Mouse (Mus musculus): ENCODE results near the gene Cidec. TPM values are rescaled to one million over a fixed set of nuclear protein-coding genes. Genes with fewer than 3 reads are reported as not detected.
A peak's percentile ranks its signal among the peaks of the same experiment; 100 is the strongest.

Gene Cidec
- total and polyA plus RNA-seq, 2 experiments = 0.92 to 1.5 TPM

DNA sequence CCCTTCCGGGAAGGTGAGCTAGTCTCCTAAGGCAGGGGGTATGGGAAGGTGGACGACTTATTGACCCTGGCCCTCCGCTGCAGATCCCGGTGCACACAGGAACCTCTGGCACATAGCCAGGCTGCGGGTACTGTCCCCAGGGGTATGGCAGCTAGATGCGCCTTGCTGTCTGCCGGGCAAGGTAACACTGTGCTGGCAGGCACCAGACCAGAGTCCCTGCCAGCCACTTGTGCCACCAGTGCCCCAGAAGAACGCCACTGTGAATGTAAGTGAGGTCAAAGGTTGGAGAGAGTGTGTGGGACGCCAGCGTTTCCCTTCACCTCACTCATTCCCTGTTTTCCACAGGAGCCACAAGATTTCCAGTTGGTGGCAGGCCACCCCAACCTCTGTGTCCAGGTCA, 43.3 kb upstream of the Cidec start:
- Histone ChIP-seq H3K4me1 (ENCODE audit: control insufficient read depth, insufficient read depth, low read length) (peaks cover 14% of the 10 kb centered on the region), H3K79me2 (ENCODE audit: control insufficient read depth, insufficient read depth, low read length) (peaks cover 2% of the 10 kb centered on the region; the same call in 1 of the 2 replicates), H3K27me3 (ENCODE audit: control insufficient read depth, insufficient read depth, low read length) (no peaks in the 10 kb centered on the region), H3K4me3 (ENCODE audit: insufficient read depth, low read depth, low read length) (no peak overlapping the region), H3K9ac (ENCODE audit: low read depth, low read length) (no peak overlapping the region), H3K27ac (replicated peaks; ENCODE audit: insufficient read depth, low read depth, low read length) (0 out of 2 replicates have a peak overlapping the region, but pooled peaks have one; percentile 5), H3K36me3 (ENCODE audit: control insufficient read depth, insufficient read depth, low read length) (no peaks in the 10 kb centered on the region)
- DNase-seq (ENCODE audit: extremely low read depth, low read depth, low spot score) = peak; percentile 77
- WGBS = 31% methylated on average over 10 of the region's 10 CpGs
- TF ChIP-seq CTCF (IDR thresholded peaks at IDR 0.05; ENCODE audit: low read depth, low read length) = no peak
- no peak for TF ChIP-seq POLR2A (IDR thresholded peaks at IDR 0.05; ENCODE audit: extremely low read depth, insufficient read depth, low read length)

DNA sequence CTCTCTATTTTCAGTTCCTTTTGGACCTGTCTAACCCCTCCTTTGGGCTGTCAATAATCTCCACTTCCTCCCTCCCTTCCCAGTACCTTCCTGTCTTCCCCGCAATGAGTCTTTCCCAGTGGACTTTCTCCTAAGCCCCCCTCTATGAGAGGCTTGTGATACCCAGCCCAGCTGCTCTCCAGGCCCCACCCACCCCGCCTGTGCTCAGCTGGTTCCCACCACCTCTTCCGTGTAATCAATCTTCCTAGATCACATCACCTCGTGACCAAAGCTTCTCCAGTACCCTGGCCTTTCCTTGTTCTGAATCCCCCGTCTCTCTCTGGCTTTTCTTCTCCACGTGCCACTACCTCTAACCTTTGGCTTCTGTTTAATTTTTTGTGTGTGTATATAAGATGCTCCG, 41.8 kb upstream of the Cidec start:
- Histone ChIP-seq H3K79me2 (ENCODE audit: control insufficient read depth, insufficient read depth, low read length) (peaks cover under 1% of the 10 kb centered on the region; the same call in 1 of the 2 replicates), H3K36me3 (ENCODE audit: control insufficient read depth, insufficient read depth, low read length) (no peaks in the 10 kb centered on the region), H3K27ac (replicated peaks; ENCODE audit: insufficient read depth, low read depth, low read length) (no peak overlapping the region), H3K4me1 (ENCODE audit: control insufficient read depth, insufficient read depth, low read length) (peaks cover 14% of the 10 kb centered on the region), H3K9ac (ENCODE audit: low read depth, low read length) (no peak overlapping the region), H3K4me3 (ENCODE audit: insufficient read depth, low read depth, low read length) (no peak overlapping the region), H3K27me3 (ENCODE audit: control insufficient read depth, insufficient read depth, low read length) (no peaks in the 10 kb centered on the region)
- 83% methylated on average over 7 of the region's 7 CpGs for WGBS
- DNase-seq (ENCODE audit: extremely low read depth, low read depth, low spot score) = no peak
- TF ChIP-seq POLR2A (IDR thresholded peaks at IDR 0.05; ENCODE audit: extremely low read depth, insufficient read depth, low read length) (no peak), CTCF (IDR thresholded peaks at IDR 0.05; ENCODE audit: low read depth, low read length) (no peak)

DNA sequence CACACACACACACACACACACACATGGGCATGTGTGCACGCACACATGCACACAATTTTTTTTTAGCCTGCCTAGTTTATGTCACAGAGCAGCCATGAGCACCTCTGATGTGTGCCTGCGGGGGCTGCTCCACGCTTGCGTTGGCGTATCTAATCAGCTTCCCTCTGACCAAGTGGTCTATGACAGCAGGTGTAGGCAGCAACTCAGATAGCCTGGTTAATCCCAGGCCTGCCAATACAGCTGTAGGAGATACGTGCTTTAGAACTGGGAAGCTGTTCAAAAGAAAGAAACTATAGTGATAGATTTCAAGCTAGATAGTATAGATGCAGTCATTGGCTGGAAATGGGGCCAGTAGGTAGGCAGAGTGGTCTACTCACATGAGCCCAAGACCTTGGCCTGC, 38.2 kb upstream of the Cidec start:
- no peak overlapping the region for H3K4me3 ChIP-seq (ENCODE audit: insufficient read depth, low read depth, low read length)
- no peak for DNase-seq (ENCODE audit: extremely low read depth, low read depth, low spot score)
- no peak overlapping the region for H3K9ac ChIP-seq (ENCODE audit: low read depth, low read length)
- H3K36me3 ChIP-seq (ENCODE audit: control insufficient read depth, insufficient read depth, low read length) = no peaks in the 10 kb centered on the region
- H3K27ac ChIP-seq (replicated peaks; ENCODE audit: insufficient read depth, low read depth, low read length) = no peak overlapping the region
- TF ChIP-seq POLR2A (IDR thresholded peaks at IDR 0.05; ENCODE audit: extremely low read depth, insufficient read depth, low read length) (no peak), CTCF (IDR thresholded peaks at IDR 0.05; ENCODE audit: low read depth, low read length) (no peak)
- 96% methylated on average over 6 of the region's 6 CpGs for WGBS
- H3K4me1 ChIP-seq (ENCODE audit: control insufficient read depth, insufficient read depth, low read length) = peaks cover 7% of the 10 kb centered on the region
- peaks cover 5% of the 10 kb centered on the region; the same call in 1 of the 2 replicates for H3K79me2 ChIP-seq (ENCODE audit: control insufficient read depth, insufficient read depth, low read length)
- H3K27me3 ChIP-seq (ENCODE audit: control insufficient read depth, insufficient read depth, low read length) = no peaks in the 10 kb centered on the region

DNA sequence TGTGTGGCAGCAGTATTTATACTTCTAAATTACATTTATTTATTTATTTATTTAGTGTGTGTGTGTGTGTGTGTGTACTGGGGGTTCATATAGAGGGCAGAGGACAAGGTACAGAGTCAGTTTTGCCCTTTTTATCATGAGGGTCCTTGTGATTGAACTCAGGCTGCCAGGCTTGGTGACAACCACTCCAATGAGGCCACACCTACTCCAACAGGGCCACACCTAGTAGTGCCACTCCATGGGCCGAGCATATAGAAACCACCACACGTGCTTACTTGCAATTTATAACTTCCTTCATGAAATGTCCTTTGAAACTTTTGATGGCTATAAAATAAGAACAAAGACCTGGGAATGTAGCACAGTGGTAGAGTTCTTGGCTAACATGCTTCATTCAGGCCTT, 37.7 kb upstream of the Cidec start:
- H3K79me2 ChIP-seq (ENCODE audit: control insufficient read depth, insufficient read depth, low read length) = peaks cover 5% of the 10 kb centered on the region; the same call in 1 of the 2 replicates
- H3K27ac ChIP-seq (replicated peaks; ENCODE audit: insufficient read depth, low read depth, low read length) = no peak overlapping the region
- TF ChIP-seq POLR2A (IDR thresholded peaks at IDR 0.05; ENCODE audit: extremely low read depth, insufficient read depth, low read length) = no peak
- no peak for TF ChIP-seq CTCF (IDR thresholded peaks at IDR 0.05; ENCODE audit: low read depth, low read length)
- DNase-seq (ENCODE audit: extremely low read depth, low read depth, low spot score) = no peak
- H3K36me3 ChIP-seq (ENCODE audit: control insufficient read depth, insufficient read depth, low read length) = no peaks in the 10 kb centered on the region
- 92% methylated on average over 2 of the region's 2 CpGs for WGBS
- H3K9ac ChIP-seq (ENCODE audit: low read depth, low read length) = no peak overlapping the region
- H3K27me3 ChIP-seq (ENCODE audit: control insufficient read depth, insufficient read depth, low read length) = no peaks in the 10 kb centered on the region
- H3K4me3 ChIP-seq (ENCODE audit: insufficient read depth, low read depth, low read length) = no peak overlapping the region
- peaks cover 7% of the 10 kb centered on the region for H3K4me1 ChIP-seq (ENCODE audit: control insufficient read depth, insufficient read depth, low read length)

DNA sequence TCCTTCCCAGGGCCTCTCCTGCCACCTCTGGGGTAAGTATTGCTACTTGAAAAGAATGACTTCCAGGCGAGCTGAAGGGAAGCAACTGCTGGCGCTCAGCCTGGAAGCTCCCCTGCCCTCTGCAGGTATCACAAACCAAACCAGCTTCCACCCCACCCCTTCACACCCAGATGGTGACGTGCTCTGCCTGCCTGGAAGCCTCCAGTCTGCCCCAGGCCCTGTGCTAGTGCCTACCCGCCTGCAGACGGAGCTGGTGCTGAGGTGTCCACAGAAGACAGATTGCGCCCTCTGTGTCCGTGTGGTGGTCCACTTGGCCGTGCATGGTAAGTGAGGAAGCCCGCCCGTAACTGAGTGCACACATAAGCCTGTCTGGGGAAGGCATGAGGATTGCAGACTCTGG, 36.5 kb upstream of the Cidec start:
- Histone ChIP-seq H3K36me3 (ENCODE audit: control insufficient read depth, insufficient read depth, low read length) (no peaks in the 10 kb centered on the region), H3K27ac (replicated peaks; ENCODE audit: insufficient read depth, low read depth, low read length) (no peak overlapping the region), H3K9ac (ENCODE audit: low read depth, low read length) (no peak overlapping the region), H3K79me2 (ENCODE audit: control insufficient read depth, insufficient read depth, low read length) (peaks cover 5% of the 10 kb centered on the region; the same call in 1 of the 2 replicates), H3K4me1 (ENCODE audit: control insufficient read depth, insufficient read depth, low read length) (peaks cover 7% of the 10 kb centered on the region), H3K4me3 (ENCODE audit: insufficient read depth, low read depth, low read length) (no peak overlapping the region), H3K27me3 (ENCODE audit: control insufficient read depth, insufficient read depth, low read length) (no peaks in the 10 kb centered on the region)
- TF ChIP-seq POLR2A (IDR thresholded peaks at IDR 0.05; ENCODE audit: extremely low read depth, insufficient read depth, low read length) (no peak), CTCF (IDR thresholded peaks at IDR 0.05; ENCODE audit: low read depth, low read length) (no peak)
- no peak for DNase-seq (ENCODE audit: extremely low read depth, low read depth, low spot score)
- WGBS = 83% methylated on average over 10 of the region's 10 CpGs

DNA sequence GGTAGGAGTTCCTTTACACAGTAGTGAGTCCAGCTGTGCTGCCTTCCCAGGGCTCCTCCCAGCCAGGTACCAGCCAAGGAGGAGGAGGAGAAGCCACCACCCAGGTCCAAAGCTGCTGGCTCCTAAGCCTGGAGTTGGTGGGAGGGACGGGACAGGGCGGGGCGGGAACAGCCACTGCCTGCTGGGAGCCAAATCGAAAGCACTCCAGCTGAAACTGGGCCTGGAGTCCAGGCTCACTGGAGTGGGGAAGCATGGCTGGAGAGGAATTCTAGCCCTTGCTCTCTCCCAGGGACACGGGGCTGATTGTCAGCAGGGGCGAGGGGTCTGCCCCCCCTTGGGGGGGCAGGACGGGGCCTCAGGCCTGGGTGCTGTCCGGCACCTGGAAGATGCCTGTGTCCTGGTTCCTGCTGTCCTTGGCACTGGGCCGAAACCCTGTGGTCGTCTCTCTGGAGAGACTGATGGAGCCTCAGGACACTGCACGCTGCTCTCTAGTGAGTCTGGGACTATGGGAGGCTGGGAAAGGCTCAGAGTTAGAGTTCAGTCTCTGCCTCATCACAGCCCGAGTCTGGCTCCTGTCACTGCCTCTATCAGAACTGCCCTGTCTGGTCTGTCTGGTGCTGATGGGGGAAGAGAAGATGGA, 35.9 kb upstream of the Cidec start, which contains the start of gene Il17rc:
TSS of gene Il17rc (plus strand) at position 131 of the 640 bp plus-strand sequence.
- peak within 1 kb of the TSS; percentile 60 for H3K4me3 ChIP-seq (ENCODE audit: insufficient read depth, low read depth, low read length)
- H3K79me2 ChIP-seq (ENCODE audit: control insufficient read depth, insufficient read depth, low read length) = peaks cover 5% of the 10 kb centered on the region; the same call in 1 of the 2 replicates
- TF ChIP-seq POLR2A (IDR thresholded peaks at IDR 0.05; ENCODE audit: extremely low read depth, insufficient read depth, low read length) (peak; percentile 87), CTCF (IDR thresholded peaks at IDR 0.05; ENCODE audit: low read depth, low read length) (0 out of 2 replicates have a peak, but pooled peaks have one; percentile 2)
- no peaks in the 10 kb centered on the region for H3K27me3 ChIP-seq (ENCODE audit: control insufficient read depth, insufficient read depth, low read length)
- H3K9ac ChIP-seq (ENCODE audit: low read depth, low read length) = peak within 1 kb of the TSS; percentile 72
- H3K4me1 ChIP-seq (ENCODE audit: control insufficient read depth, insufficient read depth, low read length) = peaks cover 7% of the 10 kb centered on the region
- peak within 1 kb of the TSS; percentile 60 for H3K27ac ChIP-seq (replicated peaks; ENCODE audit: insufficient read depth, low read depth, low read length)
- whole genome bisulfite sequencing = 12% methylated on average over 12 of the region's 12 CpGs
- H3K36me3 ChIP-seq (ENCODE audit: control insufficient read depth, insufficient read depth, low read length) = no peaks in the 10 kb centered on the region
- DNase-seq (ENCODE audit: extremely low read depth, low read depth, low spot score) = peak; percentile 86
